Mouse (Mus musculus): ENCODE results near the gene Sp6. TPM values are rescaled to one million over a fixed set of nuclear protein-coding genes. Genes with fewer than 3 reads are reported as not detected.

Gene Sp6
- polyA plus RNA-seq (2012; rRNA removed) = 0.38 and 0.94 TPM in 2 replicates

DNA sequence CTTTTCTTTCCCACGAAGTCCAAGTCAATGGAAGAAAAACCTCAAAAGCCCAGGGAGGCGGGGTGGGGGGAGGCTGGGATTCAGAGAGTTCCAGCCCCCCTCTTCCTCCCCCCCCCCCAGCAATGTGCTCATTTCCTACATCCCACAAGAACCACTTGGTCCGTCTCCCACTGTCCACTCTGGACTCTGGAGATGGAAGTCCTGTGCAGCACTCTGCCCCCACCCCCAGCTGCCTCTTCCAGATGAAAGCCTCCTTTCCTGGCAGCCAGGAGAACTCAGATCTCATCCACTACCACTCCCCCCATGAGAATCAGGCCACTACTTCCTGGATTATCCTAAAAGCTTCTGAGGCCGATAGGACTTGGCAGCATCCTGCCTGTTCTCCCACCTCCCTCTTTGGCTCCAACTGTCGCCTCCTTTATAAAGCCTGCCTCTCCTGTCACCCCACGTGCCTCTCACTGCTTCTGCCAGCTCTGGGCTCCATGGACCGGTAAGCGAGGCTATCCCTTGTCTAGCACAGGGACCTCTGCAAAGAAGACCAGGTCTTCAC, at the start of gene Sp6:
Gene Sp6, plus strand, starts transcription at position 274 of the 550 bp plus-strand sequence.

DNA sequence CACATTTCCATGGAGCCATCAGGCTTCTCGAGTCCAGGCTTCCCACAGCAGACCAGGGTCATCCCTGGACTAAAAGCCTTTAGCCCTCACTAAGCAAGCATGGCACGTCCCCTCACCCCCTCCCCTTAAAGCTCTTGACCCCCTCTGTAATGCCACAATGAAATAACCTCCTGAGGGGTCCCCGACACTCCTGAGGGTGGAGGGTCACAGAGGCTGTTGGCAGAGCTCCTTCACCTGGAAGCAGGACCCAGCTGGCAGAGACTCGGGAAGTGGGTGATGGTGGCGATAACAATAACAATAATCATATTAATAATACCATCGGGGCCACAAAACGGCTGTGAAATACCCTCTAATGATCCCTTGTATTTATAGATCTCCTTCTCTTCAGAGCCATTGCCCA, 30.3 kb upstream of the Sp6 start, which contains the start of gene Sp2:
Gene Sp2, minus strand, starts transcription at position 101 of the 400 bp plus-strand sequence.

DNA sequence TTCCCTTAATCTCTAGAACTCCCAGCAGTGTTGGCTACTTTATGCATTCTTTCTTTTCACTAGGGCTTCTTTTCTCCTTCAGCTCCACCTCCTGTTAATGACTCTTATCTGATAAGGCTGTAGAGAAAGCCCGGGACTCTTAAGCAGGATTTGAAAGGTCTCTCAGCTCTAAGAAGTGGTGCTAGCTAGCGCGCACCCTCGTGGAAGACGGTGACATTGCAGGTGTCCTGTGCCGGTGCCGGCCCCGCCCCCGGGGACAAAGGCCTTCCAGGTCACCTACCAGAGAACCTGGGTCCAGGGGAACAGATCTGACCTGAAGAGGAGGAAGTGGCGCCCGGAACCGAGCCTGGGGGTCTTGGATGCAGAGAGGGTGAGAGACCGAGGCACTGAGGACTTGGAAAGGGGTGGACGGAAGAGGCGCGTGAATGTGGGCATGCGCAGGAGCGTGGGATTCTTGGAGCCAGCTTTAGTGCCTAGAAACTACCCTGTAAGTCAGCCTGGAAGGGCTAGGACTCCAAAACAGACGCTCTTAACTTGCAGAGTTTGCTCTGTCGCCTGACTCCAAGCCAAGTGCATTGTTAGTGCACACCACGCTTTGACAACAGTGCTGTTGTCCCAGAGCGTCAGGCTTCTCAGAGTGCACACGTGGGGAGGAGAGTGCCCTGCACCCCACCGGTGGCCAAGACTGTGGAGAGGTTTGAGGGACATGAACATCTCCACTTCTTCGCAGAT, 16.7 kb downstream of the Sp6 start, which contains the start of gene Scrn2:
Gene Scrn2, plus strand, starts transcription at position 253 of the 732 bp plus-strand sequence.

DNA sequence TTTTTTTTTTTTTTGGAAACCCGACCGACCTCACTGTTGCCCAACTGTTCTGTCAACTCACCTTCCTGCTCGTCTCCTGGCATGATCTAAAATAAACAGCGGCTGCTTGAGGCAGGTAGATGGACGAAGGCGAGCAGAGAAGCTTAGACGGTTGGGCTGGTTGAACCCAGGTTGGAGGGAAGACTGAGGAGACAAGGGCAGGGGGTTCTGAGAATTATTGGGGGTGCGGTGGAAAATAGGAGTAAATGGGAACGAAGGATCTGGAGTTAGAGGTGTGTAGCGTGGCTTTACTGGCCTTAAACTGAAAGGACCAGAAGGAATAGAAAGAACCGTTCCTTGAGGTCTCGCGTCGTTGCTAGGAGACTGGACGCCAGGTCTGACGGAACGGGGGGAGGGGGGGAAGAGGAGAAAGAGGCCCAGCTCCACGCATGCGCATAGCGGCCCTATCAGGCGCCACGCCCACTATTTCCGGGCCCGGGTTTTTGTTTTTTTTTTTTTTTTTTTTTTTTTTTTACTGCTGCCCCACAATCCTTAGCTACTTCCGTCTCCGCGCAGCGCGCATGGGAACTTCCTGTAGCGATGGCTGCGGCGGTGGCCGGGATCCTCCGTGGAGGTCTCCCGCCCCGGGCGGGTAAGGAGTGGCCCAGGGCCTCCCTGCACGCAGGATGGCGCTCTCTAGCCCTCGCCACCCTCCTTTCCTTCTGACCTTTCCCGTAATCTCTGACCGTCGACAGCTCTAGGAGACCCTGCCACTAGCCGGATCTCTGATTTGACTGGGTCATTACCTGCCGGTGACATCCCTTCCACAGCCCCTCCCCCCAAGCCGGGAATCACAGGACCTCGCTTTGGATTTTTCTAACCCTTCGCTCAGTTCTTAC, 28.1 kb downstream of the Sp6 start, which contains the start of the genes Lrrc46 and Mrpl10:
Gene Lrrc46, minus strand, starts transcription at position 386 of the 878 bp plus-strand sequence.
Gene Mrpl10, plus strand, starts transcription at position 539 of the 878 bp plus-strand sequence.

DNA sequence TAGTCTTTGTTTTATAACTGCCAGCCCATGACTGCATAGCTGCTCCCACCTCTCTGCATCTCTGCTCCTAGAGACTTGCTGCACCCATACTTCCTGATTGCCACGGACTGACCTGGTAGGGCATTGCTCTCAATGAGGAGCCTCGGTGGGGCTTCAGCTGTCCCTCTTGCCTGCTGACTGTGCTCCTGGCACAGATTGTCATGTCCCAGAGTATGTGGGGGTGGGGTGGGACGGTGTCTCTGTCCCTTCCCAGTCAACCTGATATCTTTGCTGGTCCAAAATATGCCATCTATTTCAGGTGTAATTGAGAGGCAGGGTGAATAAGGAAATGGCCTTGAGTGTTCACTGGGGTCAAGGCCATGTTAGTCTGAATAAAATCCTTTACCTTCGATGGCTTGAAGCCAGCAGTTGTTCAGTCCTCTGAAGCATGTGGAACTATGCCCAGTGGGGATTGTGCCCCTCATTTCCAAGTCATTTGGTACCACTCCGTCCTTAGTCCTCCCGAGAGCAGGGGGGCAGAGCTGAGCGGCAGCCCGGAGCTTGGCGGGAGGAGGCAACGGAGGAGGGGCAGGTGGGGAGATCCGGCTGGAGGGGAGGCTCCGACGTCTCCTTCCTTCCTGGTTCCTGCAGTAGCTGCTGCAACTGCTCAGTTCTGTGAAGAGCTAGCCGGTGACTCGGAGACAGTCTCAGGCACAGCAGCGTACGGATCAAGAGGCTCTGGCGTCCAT, 37.2 kb downstream of the Sp6 start, which contains the start of gene Osbpl7:
Gene Osbpl7, plus strand, starts transcription at position 413 of the 728 bp plus-strand sequence.

Other genes with a start within 250 kb of the Sp6 start
- gene Snx11, start 235.8 kb upstream of the Sp6 start, polyA plus RNA-seq (2012; rRNA removed) = 34.6 and 44.1 TPM in 2 replicates
- 180 and 280 TPM in 2 replicates for gene Cbx1, start 224.3 kb upstream of the Sp6 start, polyA plus RNA-seq (2012; rRNA removed)
- 68.8 and 124 TPM in 2 replicates for gene Nfe2l1, start 183.4 kb upstream of the Sp6 start, polyA plus RNA-seq (2012; rRNA removed)
- gene Copz2, start 163.5 kb upstream of the Sp6 start, polyA plus RNA-seq (2012; rRNA removed) = 39.0 and 47.1 TPM in 2 replicates
- 78.2 and 94.6 TPM in 2 replicates for gene Cdk5rap3, start 96.9 kb upstream of the Sp6 start, polyA plus RNA-seq (2012; rRNA removed)
- gene Prr15l, start 85.3 kb upstream of the Sp6 start, polyA plus RNA-seq (2012; rRNA removed) = 0.28 and 0.52 TPM in 2 replicates
- gene Pnpo, start 69.4 kb upstream of the Sp6 start, polyA plus RNA-seq (2012; rRNA removed) = 22.7 and 26.6 TPM in 2 replicates
- gene Sp2, start 30.4 kb upstream of the Sp6 start, polyA plus RNA-seq (2012; rRNA removed) = 12.3 and 17.8 TPM in 2 replicates
- 20.1 and 29.7 TPM in 2 replicates for gene Scrn2, start 16.5 kb downstream of the Sp6 start, polyA plus RNA-seq (2012; rRNA removed)
- gene Lrrc46, start 28.0 kb downstream of the Sp6 start, polyA plus RNA-seq (2012; rRNA removed) = 1.6 and 1.9 TPM in 2 replicates
- gene Mrpl10, start 28.2 kb downstream of the Sp6 start, polyA plus RNA-seq (2012; rRNA removed) = 44.7 and 64.8 TPM in 2 replicates
- gene Osbpl7, start 37.2 kb downstream of the Sp6 start, polyA plus RNA-seq (2012; rRNA removed) = 9.1 and 10.4 TPM in 2 replicates
- 0.04 and 0.16 TPM in 2 replicates for gene Tbx21, start 101.9 kb downstream of the Sp6 start, polyA plus RNA-seq (2012; rRNA removed)
- gene Tbkbp1, start 138.1 kb downstream of the Sp6 start, polyA plus RNA-seq (2012; rRNA removed) = 27.4 and 27.7 TPM in 2 replicates
- gene Kpnb1, start 174.5 kb downstream of the Sp6 start, polyA plus RNA-seq (2012; rRNA removed) = 237 and 490 TPM in 2 replicates